Mouse (Mus musculus): ENCODE results near the gene Efhd2. TPM values are rescaled to one million over a fixed set of nuclear protein-coding genes. Genes with fewer than 3 reads are reported as not detected.
A peak's percentile ranks its signal among the peaks of the same experiment; 100 is the strongest.

Efhd2 gene
- polyA plus RNA-seq, 1 experiment from 2014 or later, result 40.7 TPM

DNA sequence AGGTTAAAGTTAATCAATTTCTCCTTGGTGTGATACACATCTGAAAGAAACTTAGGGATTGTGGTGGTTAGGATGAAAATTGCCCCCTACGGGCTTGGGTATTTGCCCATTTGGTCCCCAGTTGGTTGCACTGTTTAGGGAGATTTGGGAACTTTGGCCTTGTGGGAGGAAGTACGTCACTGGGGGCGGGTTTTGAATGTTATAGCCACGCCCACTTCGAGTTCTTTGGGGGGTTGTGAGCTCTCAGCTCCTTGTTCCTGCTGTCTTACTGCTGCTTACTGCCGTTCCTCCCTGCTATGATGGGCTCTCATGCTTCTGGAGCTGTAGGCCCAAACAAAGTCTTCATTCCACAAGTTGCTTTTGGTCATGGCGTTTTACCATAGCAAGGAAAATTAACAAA is 43.4 kb downstream of the Efhd2 start:
- no peaks in the 10 kb centered on the region for H3K36me3 ChIP-seq (replicated peaks)
- no peaks in the 10 kb centered on the region for H3K9me3 ChIP-seq
- no peak overlapping the region for H3K27ac ChIP-seq (replicated peaks)
- no peak overlapping the region for H3K4me3 ChIP-seq
- 77% methylated on average over 7 of the region's 7 CpGs for WGBS
- no peak for DNase-seq (ENCODE audit: low spot score)
- H3K4me1 ChIP-seq, result no peaks in the 10 kb centered on the region
- no peaks in the 10 kb centered on the region for H3K27me3 ChIP-seq (replicated peaks; ENCODE audit: low read depth, poor library complexity, severe bottlenecking)

DNA sequence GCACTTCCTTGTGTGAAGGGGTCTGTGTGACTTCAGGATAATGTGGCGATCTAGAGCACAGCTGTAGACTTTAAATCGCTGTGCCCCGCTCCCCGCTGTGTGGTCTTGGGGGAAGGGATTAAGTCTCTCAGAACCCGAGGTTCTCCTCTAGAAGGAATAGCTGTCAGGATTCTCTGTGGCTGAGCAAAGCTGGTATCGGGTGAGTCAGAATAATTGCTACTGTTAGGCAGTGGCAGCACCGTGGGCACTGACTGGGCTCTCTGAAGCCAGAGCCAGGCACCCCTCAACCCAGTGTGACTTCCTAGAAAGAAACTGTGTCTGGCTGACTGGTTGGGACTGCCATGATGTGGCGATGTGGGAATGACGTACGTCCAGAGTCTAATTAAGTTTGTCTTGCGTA is 44.3 kb downstream of the Efhd2 start:
- Histone ChIP-seq H3K36me3 (replicated peaks) (no peaks in the 10 kb centered on the region), H3K27ac (replicated peaks) (no peak overlapping the region), H3K4me1 (no peaks in the 10 kb centered on the region), H3K4me3 (no peak overlapping the region), H3K27me3 (replicated peaks; ENCODE audit: low read depth, poor library complexity, severe bottlenecking) (no peaks in the 10 kb centered on the region), H3K9me3 (no peaks in the 10 kb centered on the region)
- no peak for DNase-seq (ENCODE audit: low spot score)
- WGBS, result 61% methylated on average over 11 of the region's 11 CpGs

DNA sequence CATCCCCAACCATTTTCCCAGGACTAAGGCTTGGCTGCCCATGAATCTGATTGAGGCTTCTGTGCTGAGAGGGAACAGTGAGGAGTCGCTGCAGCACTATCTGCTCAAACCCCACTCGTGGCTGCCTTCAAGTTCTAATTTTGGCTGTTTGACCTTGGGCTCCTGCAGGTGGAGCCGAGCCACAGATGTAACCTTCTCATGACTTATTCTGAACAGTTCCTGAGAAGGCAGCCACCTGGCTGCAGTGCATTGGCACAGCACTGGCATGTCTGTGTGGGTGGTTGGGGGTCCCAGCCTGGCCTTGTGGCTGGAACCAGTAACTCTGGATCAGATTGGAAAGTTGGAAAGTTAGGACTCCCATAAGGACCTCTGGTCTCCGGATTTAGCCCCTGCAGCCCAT is 46.5 kb downstream of the Efhd2 start:
- whole genome bisulfite sequencing, result 70% methylated on average over 4 of the region's 4 CpGs
- DNase-seq (ENCODE audit: low spot score), result no peak
- Histone ChIP-seq H3K4me1 (no peaks in the 10 kb centered on the region), H3K9me3 (no peaks in the 10 kb centered on the region), H3K4me3 (no peak overlapping the region), H3K27ac (replicated peaks) (no peak overlapping the region), H3K36me3 (replicated peaks) (no peaks in the 10 kb centered on the region), H3K27me3 (replicated peaks; ENCODE audit: low read depth, poor library complexity, severe bottlenecking) (no peaks in the 10 kb centered on the region)

DNA sequence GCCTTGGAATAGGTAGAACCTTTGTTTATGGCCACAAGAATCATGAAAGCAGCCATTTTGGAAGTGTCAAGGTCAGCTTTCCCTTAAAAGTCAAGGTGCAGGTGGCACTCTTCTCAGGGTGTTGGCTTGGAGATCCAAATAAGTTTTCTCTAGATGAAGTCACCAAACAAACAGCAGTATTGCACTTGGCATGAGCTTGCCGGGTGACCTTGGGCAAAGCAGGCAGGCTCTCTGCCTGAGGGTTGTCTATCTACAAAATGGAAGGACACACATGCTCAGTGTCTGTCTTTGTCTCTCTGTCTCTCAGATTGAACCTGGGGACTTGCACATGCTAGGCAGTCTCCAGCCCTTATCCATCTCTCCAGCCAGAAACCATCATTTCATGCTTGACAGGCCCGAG is 47.3 kb downstream of the Efhd2 start:
- no peaks in the 10 kb centered on the region for H3K9me3 ChIP-seq
- WGBS, result 82% methylated on average over 2 of the region's 2 CpGs
- peaks cover 4% of the 10 kb centered on the region; the same call in 1 of the 2 replicates for H3K4me1 ChIP-seq
- no peaks in the 10 kb centered on the region for H3K36me3 ChIP-seq (replicated peaks)
- no peaks in the 10 kb centered on the region for H3K27me3 ChIP-seq (replicated peaks; ENCODE audit: low read depth, poor library complexity, severe bottlenecking)
- DNase-seq (ENCODE audit: low spot score), result no peak
- no peak overlapping the region for H3K27ac ChIP-seq (replicated peaks)
- no peak overlapping the region for H3K4me3 ChIP-seq

DNA sequence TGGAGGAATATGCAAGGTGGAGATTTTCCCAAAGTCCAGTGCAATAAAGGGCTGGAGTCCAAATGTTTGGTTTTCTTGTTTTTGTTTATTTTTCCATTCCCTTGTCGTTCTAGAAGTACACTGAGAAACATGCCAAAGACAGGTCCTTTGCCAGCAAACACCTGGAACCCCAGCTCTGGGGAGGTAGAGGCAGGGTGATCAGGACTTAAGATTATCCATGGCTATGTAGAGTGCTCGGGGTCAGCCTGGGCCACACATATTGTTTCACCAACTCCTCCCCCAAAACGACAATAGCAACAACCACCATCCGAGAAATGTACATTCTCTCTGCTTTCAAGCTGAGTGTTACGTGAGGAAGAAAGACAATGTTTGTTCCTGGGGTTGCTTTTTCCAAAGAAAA is 48.7 kb downstream of the Efhd2 start, which contains the start of gene Cela2a:
Gene Cela2a (minus strand): TSS at position 101 of the 400 bp plus-strand sequence.
- DNase-seq (ENCODE audit: low spot score), result no peak
- peaks cover 11% of the 10 kb centered on the region; the same call in 1 of the 2 replicates for H3K4me1 ChIP-seq
- H3K4me3 ChIP-seq, result no peak within 1 kb of the TSS
- no peaks in the 10 kb centered on the region for H3K27me3 ChIP-seq (replicated peaks; ENCODE audit: low read depth, poor library complexity, severe bottlenecking)
- H3K9me3 ChIP-seq, result no peaks in the 10 kb centered on the region
- no peaks in the 10 kb centered on the region for H3K36me3 ChIP-seq (replicated peaks)
- H3K27ac ChIP-seq (replicated peaks), result no peak within 1 kb of the TSS
- 70% methylated on average over 5 of the region's 5 CpGs for WGBS

DNA sequence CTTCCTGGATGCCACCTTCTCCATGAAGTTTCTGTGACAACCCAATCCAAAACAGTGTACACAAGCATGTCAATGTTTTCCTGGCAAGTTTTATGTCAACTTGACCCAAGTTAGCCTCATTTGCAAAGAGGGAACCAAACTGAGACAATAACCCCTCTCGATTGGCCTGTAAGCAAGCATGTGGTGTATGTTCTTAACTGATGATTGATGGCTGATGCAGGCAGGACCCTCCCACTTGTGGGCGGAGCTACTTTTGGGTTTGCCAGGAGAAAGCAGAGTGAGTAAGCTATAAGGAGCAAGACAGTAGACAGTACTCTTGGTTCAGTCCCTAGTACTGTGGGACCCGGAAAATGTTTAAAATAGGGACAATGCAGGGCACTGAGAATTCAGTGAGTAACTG is 51.7 kb downstream of the Efhd2 start:
- Histone ChIP-seq H3K36me3 (replicated peaks) (no peaks in the 10 kb centered on the region), H3K4me3 (no peak overlapping the region), H3K9me3 (no peaks in the 10 kb centered on the region), H3K4me1 (peaks cover 11% of the 10 kb centered on the region; the same call in 1 of the 2 replicates), H3K27me3 (replicated peaks; ENCODE audit: low read depth, poor library complexity, severe bottlenecking) (no peaks in the 10 kb centered on the region), H3K27ac (replicated peaks) (no peak overlapping the region)
- peak; percentile 36 for DNase-seq (ENCODE audit: low spot score)
- 65% methylated on average over 3 of the region's 3 CpGs for WGBS

DNA sequence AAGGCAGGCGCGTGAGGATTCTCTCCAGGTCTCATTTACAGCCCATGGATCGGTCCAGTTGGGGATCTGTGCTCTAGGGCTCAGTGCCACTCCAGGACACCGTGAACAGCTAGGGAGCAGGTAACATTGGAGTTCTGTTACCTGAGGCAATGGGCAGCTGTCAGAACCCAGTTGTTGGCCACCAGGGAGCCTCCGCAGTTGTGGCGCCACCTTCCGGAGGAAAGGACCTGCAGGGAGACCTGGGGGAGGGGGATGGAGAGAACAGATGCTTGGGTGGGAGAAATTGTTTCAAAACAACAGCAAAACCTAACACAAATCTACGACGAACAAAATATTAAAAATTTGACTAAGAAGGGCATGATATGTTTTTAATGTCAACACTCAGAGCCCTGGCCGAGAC is 52.6 kb downstream of the Efhd2 start:
- no peaks in the 10 kb centered on the region for H3K27me3 ChIP-seq (replicated peaks; ENCODE audit: low read depth, poor library complexity, severe bottlenecking)
- H3K27ac ChIP-seq (replicated peaks), result no peak overlapping the region
- peak; percentile 21 for DNase-seq (ENCODE audit: low spot score)
- no peaks in the 10 kb centered on the region for H3K9me3 ChIP-seq
- H3K4me1 ChIP-seq, result peaks cover 19% of the 10 kb centered on the region
- H3K36me3 ChIP-seq (replicated peaks), result no peaks in the 10 kb centered on the region
- no peak overlapping the region for H3K4me3 ChIP-seq
- WGBS, result 74% methylated on average over 10 of the region's 10 CpGs

DNA sequence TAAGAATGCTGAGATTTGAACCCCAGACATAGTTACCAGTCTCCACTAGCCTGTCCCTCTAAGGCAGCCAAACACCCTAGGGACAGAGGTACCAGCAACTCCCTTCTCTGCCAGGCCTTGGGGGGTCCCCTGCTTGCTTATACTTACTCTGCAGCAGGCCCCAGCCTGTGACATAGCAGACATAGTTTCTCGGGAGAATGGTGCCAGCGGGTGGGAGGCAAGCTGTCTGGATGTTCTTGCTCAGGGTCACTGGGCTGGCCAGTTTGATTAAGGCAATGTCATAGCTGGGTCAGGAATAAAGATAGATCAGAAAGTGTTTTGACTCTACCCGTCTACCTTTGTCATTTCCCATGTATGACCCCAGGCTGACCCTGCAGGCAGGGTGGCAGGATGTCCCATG is 53.5 kb downstream of the Efhd2 start:
- WGBS, result 75% methylated on average over 3 of the region's 3 CpGs
- Histone ChIP-seq H3K27me3 (replicated peaks; ENCODE audit: low read depth, poor library complexity, severe bottlenecking) (no peaks in the 10 kb centered on the region), H3K9me3 (no peaks in the 10 kb centered on the region), H3K36me3 (replicated peaks) (no peaks in the 10 kb centered on the region), H3K4me3 (no peak overlapping the region), H3K27ac (replicated peaks) (no peak overlapping the region), H3K4me1 (peaks cover 24% of the 10 kb centered on the region)
- DNase-seq (ENCODE audit: low spot score), result no peak

DNA sequence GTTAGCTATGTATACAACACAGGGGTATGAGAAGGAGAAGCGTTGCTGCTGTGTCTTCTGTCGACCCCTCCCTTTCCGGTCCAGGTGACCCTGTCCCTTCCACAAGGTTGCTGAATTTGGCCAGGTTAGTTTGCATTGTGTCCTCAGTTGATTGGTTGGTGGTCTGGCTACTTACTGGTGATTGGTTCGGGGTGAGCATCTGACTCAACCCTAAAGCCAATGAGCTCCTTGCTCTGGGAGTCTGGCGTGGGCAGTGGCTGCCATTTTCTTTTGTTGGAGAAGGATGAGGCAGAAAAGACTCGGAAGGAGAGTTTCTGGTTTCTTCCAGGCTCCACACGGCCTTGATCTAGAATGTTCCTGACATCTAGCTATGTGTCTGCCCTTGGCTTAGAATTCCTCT is 55.4 kb downstream of the Efhd2 start:
- Histone ChIP-seq H3K4me3 (no peak overlapping the region), H3K27me3 (replicated peaks; ENCODE audit: low read depth, poor library complexity, severe bottlenecking) (no peaks in the 10 kb centered on the region), H3K27ac (replicated peaks) (no peak overlapping the region), H3K9me3 (no peaks in the 10 kb centered on the region), H3K4me1 (peaks cover 24% of the 10 kb centered on the region), H3K36me3 (replicated peaks) (peaks cover 14% of the 10 kb centered on the region)
- no peak for DNase-seq (ENCODE audit: low spot score)
- 90% methylated on average over 7 of the region's 7 CpGs for WGBS

DNA sequence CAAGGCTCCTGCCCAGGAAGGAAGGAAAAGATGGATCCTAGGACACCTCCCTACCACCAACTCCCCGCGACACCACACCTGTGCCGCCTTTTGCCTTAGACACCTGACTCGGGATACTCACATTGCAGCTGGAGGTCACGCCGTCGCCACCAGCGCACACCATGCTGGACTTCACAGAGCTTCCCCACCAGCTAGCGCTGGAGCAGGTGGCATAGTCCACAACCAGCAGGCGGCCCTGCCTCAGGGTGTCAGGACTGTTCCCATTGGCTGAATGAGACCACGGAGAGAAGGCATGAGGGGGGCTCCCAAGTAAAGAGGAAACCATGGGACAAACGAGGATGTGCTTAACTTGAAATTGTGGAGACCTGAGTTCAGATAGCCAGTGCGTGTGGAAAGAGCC is 55.9 kb downstream of the Efhd2 start:
- DNase-seq (ENCODE audit: low spot score), result no peak
- H3K27me3 ChIP-seq (replicated peaks; ENCODE audit: low read depth, poor library complexity, severe bottlenecking), result no peaks in the 10 kb centered on the region
- 91% methylated on average over 13 of the region's 13 CpGs for WGBS
- peaks cover 24% of the 10 kb centered on the region for H3K4me1 ChIP-seq
- no peaks in the 10 kb centered on the region for H3K9me3 ChIP-seq
- peaks cover 18% of the 10 kb centered on the region for H3K36me3 ChIP-seq (replicated peaks)
- no peak overlapping the region for H3K4me3 ChIP-seq
- no peak overlapping the region for H3K27ac ChIP-seq (replicated peaks)

DNA sequence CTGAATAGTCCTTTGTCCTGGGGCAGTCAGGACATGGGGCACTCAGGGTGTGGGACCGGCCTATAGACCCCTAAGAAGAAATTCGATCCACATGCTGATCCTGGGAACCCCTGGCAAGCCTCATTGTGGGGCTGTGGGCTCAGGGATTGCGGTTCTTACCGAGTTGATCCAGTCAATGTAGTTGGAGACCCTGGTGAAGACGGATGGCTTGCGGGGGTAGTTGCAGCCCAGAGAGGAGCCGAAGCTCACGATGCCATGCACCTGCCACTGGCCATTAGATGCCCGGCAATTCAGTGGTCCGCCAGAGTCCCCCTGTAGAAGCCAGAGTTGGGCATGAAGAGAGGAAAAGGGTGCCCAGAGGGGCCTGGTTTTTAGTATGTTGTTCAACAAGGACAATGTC is 57.0 kb downstream of the Efhd2 start:
- Histone ChIP-seq H3K27me3 (replicated peaks; ENCODE audit: low read depth, poor library complexity, severe bottlenecking) (no peaks in the 10 kb centered on the region), H3K4me1 (peaks cover 23% of the 10 kb centered on the region), H3K4me3 (no peak overlapping the region), H3K9me3 (no peaks in the 10 kb centered on the region), H3K27ac (replicated peaks) (no peak overlapping the region), H3K36me3 (replicated peaks) (peaks cover 30% of the 10 kb centered on the region)
- 58% methylated on average over 10 of the region's 10 CpGs for WGBS
- DNase-seq (ENCODE audit: low spot score), result no peak

DNA sequence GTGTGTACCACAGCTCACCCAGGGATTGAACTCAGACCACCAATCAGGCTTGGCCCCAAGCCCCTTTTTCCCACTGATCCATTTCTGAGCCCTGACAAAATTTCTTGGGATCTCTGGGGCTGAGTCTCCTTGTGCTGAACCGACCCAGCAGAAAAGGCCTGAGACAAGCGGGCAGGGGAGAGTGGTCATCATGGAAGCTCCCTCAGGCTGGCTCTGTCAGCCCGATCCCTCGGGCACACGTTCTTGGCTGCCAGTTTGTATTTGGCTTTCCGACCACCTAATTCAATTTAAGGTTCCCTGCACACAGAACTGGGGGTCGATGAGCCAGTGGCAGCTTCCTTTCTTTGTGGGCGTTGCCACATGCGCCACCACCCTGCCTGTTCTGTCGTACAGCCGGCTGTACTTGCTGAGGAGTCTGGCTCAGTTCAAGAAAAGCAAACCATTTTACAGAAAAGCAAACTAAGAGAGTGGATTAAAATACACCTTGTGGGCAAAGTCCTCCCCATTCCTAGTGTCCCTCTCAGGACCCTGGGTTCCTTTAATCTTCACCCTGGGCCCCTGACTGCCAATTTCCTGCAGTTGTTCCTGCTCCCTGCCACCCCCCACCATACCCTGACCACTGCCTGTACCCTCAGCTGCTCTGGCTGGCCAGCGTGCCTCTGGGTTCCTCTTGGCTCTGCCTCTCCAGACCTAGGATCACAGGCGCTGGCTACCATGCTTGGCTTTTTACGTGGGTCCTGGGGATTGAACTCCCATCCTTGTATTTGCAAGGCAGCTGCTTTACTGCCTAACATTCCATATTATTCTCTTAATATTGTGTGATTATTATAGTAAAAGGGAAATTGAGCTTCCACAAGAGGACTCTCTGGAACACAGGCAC is 57.7 kb downstream of the Efhd2 start:
- Histone ChIP-seq H3K27me3 (replicated peaks; ENCODE audit: low read depth, poor library complexity, severe bottlenecking) (no peaks in the 10 kb centered on the region), H3K36me3 (replicated peaks) (peaks cover 37% of the 10 kb centered on the region), H3K9me3 (no peaks in the 10 kb centered on the region), H3K4me1 (peaks cover 16% of the 10 kb centered on the region), H3K4me3 (no peak overlapping the region), H3K27ac (replicated peaks) (peak overlapping the region; percentile 44)
- DNase-seq (ENCODE audit: low spot score), result no peak
- WGBS, result 67% methylated on average over 14 of the region's 14 CpGs

DNA sequence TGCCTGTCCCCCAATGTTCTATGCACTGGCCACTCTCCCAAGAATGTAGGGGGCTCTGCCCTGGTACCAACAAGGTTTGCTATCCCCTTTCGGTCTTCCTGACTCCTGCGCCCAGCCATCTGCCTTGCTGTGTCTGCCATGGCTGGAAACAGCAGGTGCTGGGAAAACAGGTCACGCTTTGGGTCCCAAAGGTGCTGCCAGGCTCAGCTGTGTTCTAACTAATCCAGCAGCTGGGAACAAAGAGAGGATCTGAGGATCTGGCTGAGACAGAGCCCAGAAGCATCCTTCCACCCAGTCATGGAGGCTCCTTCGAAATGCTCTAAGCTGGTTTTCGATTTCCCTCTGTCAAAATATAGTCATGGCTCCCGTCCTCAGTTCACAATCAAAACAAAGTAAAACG is 58.5 kb downstream of the Efhd2 start:
- Histone ChIP-seq H3K9me3 (no peaks in the 10 kb centered on the region), H3K4me1 (peaks cover 12% of the 10 kb centered on the region), H3K27ac (replicated peaks) (no peak overlapping the region), H3K36me3 (replicated peaks) (peaks cover 44% of the 10 kb centered on the region), H3K27me3 (replicated peaks; ENCODE audit: low read depth, poor library complexity, severe bottlenecking) (no peaks in the 10 kb centered on the region), H3K4me3 (no peak overlapping the region)
- DNase-seq (ENCODE audit: low spot score), result no peak
- WGBS, result 92% methylated on average over 7 of the region's 7 CpGs
